Mouse (Mus musculus) spleen, adult 2 months (tissue): ENCODE data around the gene Zfp804b.

Source experiments
- CTCF ChIP-seq: fragments of 200-500 bp; IDR thresholded peaks from 2 replicates; pipeline ENCODE4 v1.5.1; 2011; ENCODE audit warnings: mild to moderate bottlenecking, inconsistent platforms; ENCODE audit not compliant: insufficient read depth, insufficient read length, insufficient replicate concordance; ENCODE audit errors: extremely low read depth
- POLR2A ChIP-seq: fragments of 200-500 bp; IDR thresholded peaks from 2 replicates; pipeline ENCODE4 v1.6.1; 2011; ENCODE audit warnings: low read depth, low read length, inconsistent platforms

- TF ChIP-seq CTCF = no peak
- no peak for TF ChIP-seq POLR2A
These were observed 67.7 kb downstream of the Zfp804b start for GRCm38 (mm10) chr5:7276659-7277455.
